In genomic region chr15:8444890-8445597, GRCm38 (mm10) we compare ENCODE assay signal across 8 mouse cellular contexts. TPM values are rescaled to one million over a fixed set of nuclear protein-coding genes. Genes with fewer than 3 reads are reported as not detected.
A peak's percentile ranks its signal among the peaks of the same experiment; 100 is the strongest.
DNase-seq lines count a peak whose midpoint lies in the region; ATAC-seq and TF ChIP-seq lines count a peak whose summit lies in the region.

No protein-coding gene starts in this region.

- no peaks in the 10 kb centered on the region for H3K36me3 ChIP-seq in embryonic facial prominence, embryonic 13.5 days
- peaks cover 5% of the 10 kb centered on the region for H3K36me3 ChIP-seq in heart, adult 2 months (ENCODE audit: control insufficient read depth, insufficient read depth, low read length)
- H3K36me3 ChIP-seq in limb, embryonic 15.5 days, result no peaks in the 10 kb centered on the region
- H3K36me3 ChIP-seq in midbrain, postnatal 0 days (ENCODE audit: insufficient read depth, low read length), result no peaks in the 10 kb centered on the region

- peak overlapping the region; percentile 100 for H3K27ac ChIP-seq in embryonic facial prominence, embryonic 13.5 days
- peak overlapping the region; percentile 92 for H3K27ac ChIP-seq in heart, adult 2 months
- peak overlapping the region; percentile 99 for H3K27ac ChIP-seq in limb, embryonic 15.5 days
- peak overlapping the region; percentile 98 for H3K27ac ChIP-seq in midbrain, postnatal 0 days (ENCODE audit: low read depth, low read length)

- peaks cover 16% of the 10 kb centered on the region for H3K4me1 ChIP-seq in embryonic facial prominence, embryonic 13.5 days
- H3K4me1 ChIP-seq in heart, adult 2 months (ENCODE audit: control insufficient read depth, insufficient read depth, low read length), result peaks cover 3% of the 10 kb centered on the region
- H3K4me1 ChIP-seq in limb, embryonic 15.5 days, result peaks cover 14% of the 10 kb centered on the region
- peaks cover 10% of the 10 kb centered on the region; the same call in 1 of the 2 replicates for H3K4me1 ChIP-seq in midbrain, postnatal 0 days (ENCODE audit: insufficient read depth, low read length)

- intact Hi-C loops in heart, adult 2 months (cut with DNase I), result loop anchor here (2.0 to 10.0 kb wide), 3 partner anchors 43 to 340 kb away; partner anchors contain the start of gene Nup155

- no peak for TF ChIP-seq POLR2A in heart, adult 2 months (IDR thresholded peaks at IDR 0.05; ENCODE audit: insufficient read depth, low read depth, low read length)

- peak overlapping the region; percentile 99 for H3K9ac ChIP-seq in embryonic facial prominence, embryonic 13.5 days
- H3K9ac ChIP-seq in heart, adult 2 months (ENCODE audit: low read depth, low read length), result peak overlapping the region; percentile 98
- peak overlapping the region; percentile 85 for H3K9ac ChIP-seq in limb, embryonic 15.5 days
- peak overlapping the region; percentile 96 for H3K9ac ChIP-seq in midbrain, postnatal 0 days (replicated peaks; ENCODE audit: low read length, poor library complexity, severe bottlenecking)

- H3K9me3 ChIP-seq in embryonic facial prominence, embryonic 13.5 days, result no peaks in the 10 kb centered on the region
- H3K9me3 ChIP-seq in limb, embryonic 15.5 days, result no peaks in the 10 kb centered on the region
- no peaks in the 10 kb centered on the region for H3K9me3 ChIP-seq in midbrain, postnatal 0 days (ENCODE audit: low read length)

- H3K27me3 ChIP-seq in embryonic facial prominence, embryonic 13.5 days, result no peaks in the 10 kb centered on the region
- no peaks in the 10 kb centered on the region for H3K27me3 ChIP-seq in heart, adult 2 months (ENCODE audit: control insufficient read depth, insufficient read depth, low read length)
- no peaks in the 10 kb centered on the region for H3K27me3 ChIP-seq in limb, embryonic 15.5 days
- no peaks in the 10 kb centered on the region for H3K27me3 ChIP-seq in midbrain, postnatal 0 days (ENCODE audit: insufficient read depth, low read length)

- ATAC-seq in embryonic facial prominence, embryonic 13.5 days (ENCODE audit: insufficient number of reproducible peaks, insufficient read depth, low FRiP score, low TSS enrichment, low read depth), result peak; percentile 50; the same call in 1 of the 2 replicates
- peak; percentile 72 for ATAC-seq in limb, embryonic 15.5 days (ENCODE audit: insufficient number of reproducible peaks, low FRiP score, low TSS enrichment, low read depth)
- ATAC-seq in midbrain, postnatal 0 days (ENCODE audit: low FRiP score), result peak; percentile 73

- peak overlapping the region; percentile 94 for H3K4me3 ChIP-seq in embryonic facial prominence, embryonic 13.5 days
- H3K4me3 ChIP-seq in heart, adult 2 months, result peak overlapping the region; percentile 86
- peak overlapping the region; percentile 94 for H3K4me3 ChIP-seq in limb, embryonic 15.5 days
- H3K4me3 ChIP-seq in midbrain, postnatal 0 days (ENCODE audit: low read depth, low read length), result peak overlapping the region; percentile 87

- peak; percentile 84 for TF ChIP-seq CTCF in heart, adult 2 months (IDR thresholded peaks at IDR 0.05)
- TF ChIP-seq CTCF in midbrain, postnatal 0 days (IDR thresholded peaks at IDR 0.05), result peak; percentile 72

- under 1% methylated on average over 54 of the region's 57 CpGs for WGBS in embryonic facial prominence, embryonic 13.5 days
- WGBS in heart, adult 2 months, result under 1% methylated on average over 57 of the region's 57 CpGs
- under 1% methylated on average over 54 of the region's 57 CpGs for WGBS in limb, embryonic 15.5 days
- 1% methylated on average over 56 of the region's 57 CpGs for WGBS in midbrain, postnatal 0 days

- peak; percentile 92 for DNase-seq in A20 (ENCODE audit: low read depth, low spot score)
- DNase-seq in adrenal gland, postnatal 4 days (ENCODE audit: low spot score in 2 of 2), result peak; percentile 53 to 62
- DNase-seq in heart, adult 2 months, result peak; percentile 81 to 87
- peak; percentile 77 to 83 for DNase-seq in kidney, adult 8-10 months
- DNase-seq in midbrain, postnatal 0 days (ENCODE audit: low spot score), result peak; percentile 92
- DNase-seq in spleen, postnatal 10 days (ENCODE audit: low spot score in 2 of 2), result peak; percentile 80 to 90

- TF ChIP-seq EP300 in heart, adult 2 months (IDR thresholded peaks at IDR 0.05; ENCODE audit: insufficient read depth, low read depth, low read length), result 0 out of 2 replicates have a peak, but pooled peaks have one; percentile 9

- H3K4me2 ChIP-seq in embryonic facial prominence, embryonic 13.5 days, result peak overlapping the region; percentile 95
- H3K4me2 ChIP-seq in limb, embryonic 15.5 days, result peak overlapping the region; percentile 90
- peak overlapping the region; percentile 99 for H3K4me2 ChIP-seq in midbrain, postnatal 0 days (ENCODE audit: low read depth, low read length, poor library complexity, severe bottlenecking)

- no peaks in the 10 kb centered on the region for H3K79me2 ChIP-seq in heart, adult 2 months (replicated peaks; ENCODE audit: control insufficient read depth, insufficient read depth, low read length)

RNA-seq across cellular contexts. Expression of gene Nipbl, which starts 0.8 kb away (rescaled TPM):
- total RNA-seq in adrenal gland, postnatal 4 days (2021), result 10 to 100 TPM; 51.5 to 53.9 TPM
- polyA plus RNA-seq in embryonic facial prominence, embryonic 13.5 days (2015; fragmentation: Nextera tagmentation; extraction: Ambion mirVana), result 22.3 TPM in 2 replicates
- 10 to 100 TPM; 26.6 to 29.5 TPM for total RNA-seq in heart, adult 2 months (2021)
- 4.1 and 8.3 TPM in 2 replicates for polyA plus RNA-seq in heart, adult 2 months (2012; rRNA removed)
- 16.6 and 17.9 TPM in 2 replicates for polyA plus RNA-seq in limb, embryonic 15.5 days (2015; fragmentation: Nextera tagmentation; extraction: Ambion mirVana)
- 15.2 and 17.9 TPM in 2 replicates for total RNA-seq in midbrain, postnatal 0 days (2014; rRNA removed)
- polyA plus RNA-seq in midbrain, postnatal 0 days (2015; fragmentation: Nextera tagmentation; extraction: Ambion mirVana), result 9.3 and 10.7 TPM in 2 replicates

Comparison
In these comparisons a context has a peak if more than half of its experiments do, and no peak if none do; other contexts are left out.
1. Peak in every context shown above with its lines: DNase-seq, ATAC-seq, H3K4me3 ChIP-seq and H3K27ac ChIP-seq.